Mouse (Mus musculus) T-cell, adult 2 months (primary cell): ENCODE results near the gene Ralgps1.
"Not testable (repeated sequence)": the region's sequence is repeated elsewhere in the genome, so short reads cannot be mapped to it uniquely, and the experiment has no call there.

Experiments
- DNase-seq: peaks from one replicate; pipeline ENCODE4 v3.0.0; 2022; ENCODE audit warnings: low spot score

Gene Ralgps1

GRCm38 (mm10) chr2:33211263-33211662 lies 160.0 kb downstream of the Ralgps1 start:
- DNase-seq: not testable (repeated sequence)

GRCm38 (mm10) chr2:33210841-33211240 lies 160.4 kb downstream of the Ralgps1 start:
- DNase-seq: no peak

- no peak for DNase-seq
Observed at GRCm38 (mm10) chr2:33208134-33208533, 163.2 kb downstream of the Ralgps1 start.

- DNase-seq: no peak
Observed at GRCm38 (mm10) chr2:33207069-33207468, 164.2 kb downstream of the Ralgps1 start.

DNA sequence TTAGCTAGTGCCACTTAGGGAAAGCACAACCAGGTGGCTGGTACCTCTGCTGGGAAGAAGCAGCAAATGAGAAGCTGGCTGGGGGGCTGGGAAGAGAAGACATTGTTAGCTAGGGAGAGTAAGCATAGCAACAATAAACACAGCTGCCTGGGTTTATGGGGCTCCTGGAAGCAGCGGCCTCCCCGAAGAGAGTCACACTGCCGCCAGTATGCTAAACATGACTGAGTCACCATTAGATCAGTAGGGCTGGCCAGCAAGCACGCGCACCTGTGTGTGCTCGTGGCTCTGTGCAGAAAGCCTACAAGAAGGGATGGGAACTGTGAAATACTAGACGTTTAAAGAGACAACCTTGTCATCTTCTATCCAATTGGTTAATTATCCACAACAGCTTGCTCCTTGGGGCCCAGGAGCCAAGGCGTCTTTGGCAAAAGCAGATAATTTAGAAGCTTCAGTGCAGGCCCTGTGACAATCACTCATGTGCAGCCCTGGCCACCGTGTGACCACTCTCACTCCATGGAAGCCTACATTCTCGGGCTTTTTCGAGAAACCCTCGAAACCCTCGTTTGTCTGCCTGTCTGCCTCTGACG lies 165.3 kb downstream of the Ralgps1 start:
- DNase-seq: no peak

GRCm38 (mm10) chr2:33204980-33205379 lies 166.3 kb downstream of the Ralgps1 start:
- no peak for DNase-seq

GRCm38 (mm10) chr2:33203284-33203683 lies 168.0 kb downstream of the Ralgps1 start:
- DNase-seq: no peak

DNA sequence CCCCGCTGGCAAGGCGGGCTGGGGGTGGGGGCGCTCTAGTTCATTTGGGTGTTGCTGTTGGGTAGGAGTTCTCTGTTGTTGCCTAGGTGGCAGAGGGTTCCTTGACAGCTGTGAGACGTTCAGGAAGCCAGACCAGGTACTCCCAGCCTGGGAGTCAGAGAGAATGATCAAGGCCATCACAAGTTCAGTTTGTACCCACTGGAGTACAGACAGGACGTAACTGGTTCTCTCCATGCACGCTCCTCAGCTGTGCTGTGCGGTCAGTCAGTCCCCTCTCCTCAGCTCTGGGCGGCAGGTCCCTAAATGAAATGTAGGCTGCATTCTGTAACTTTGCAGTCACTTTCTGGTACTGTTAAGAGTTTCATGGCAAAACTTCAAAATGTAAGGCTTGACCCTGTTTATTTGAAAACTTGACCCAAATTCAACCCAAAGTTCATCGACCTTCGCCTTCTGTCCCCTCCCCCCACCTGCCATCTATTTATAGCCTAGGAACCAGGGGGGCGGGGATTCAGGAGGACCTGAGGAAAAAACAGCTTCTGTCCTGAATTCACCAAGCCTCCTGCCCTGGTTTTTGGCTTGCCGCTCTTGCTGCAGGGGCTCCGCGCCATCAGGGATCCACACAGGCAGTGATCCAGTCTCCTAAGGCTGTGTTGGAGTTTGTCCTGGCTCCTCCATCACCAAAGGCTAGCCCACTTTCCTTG lies 170.8 kb downstream of the Ralgps1 start:
- no peak for DNase-seq

GRCm38 (mm10) chr2:33189976-33190375 lies 181.3 kb downstream of the Ralgps1 start:
- DNase-seq: no peak

- DNase-seq: no peak
Observed at GRCm38 (mm10) chr2:33188925-33189670, 182.2 kb downstream of the Ralgps1 start.

DNA sequence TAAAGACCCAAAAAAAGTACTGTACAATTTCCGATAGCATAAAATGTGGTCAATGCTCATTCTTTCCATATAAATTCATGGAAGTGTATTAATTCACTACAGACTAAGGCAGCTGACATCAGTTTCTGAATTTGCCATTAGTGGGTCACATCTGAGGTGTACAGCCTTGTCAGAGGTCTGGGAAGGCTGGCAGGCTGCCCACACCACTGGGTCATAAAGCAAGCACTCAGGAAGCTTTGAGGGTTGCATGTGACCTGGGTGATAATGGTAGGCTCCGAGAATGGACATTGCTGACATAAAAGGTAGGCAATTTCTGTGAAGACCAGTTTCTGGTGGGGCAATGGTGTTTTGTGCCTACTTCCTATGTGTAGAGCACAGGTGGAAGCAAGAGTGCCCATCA lies 183.4 kb downstream of the Ralgps1 start:
- DNase-seq: no peak

DNA sequence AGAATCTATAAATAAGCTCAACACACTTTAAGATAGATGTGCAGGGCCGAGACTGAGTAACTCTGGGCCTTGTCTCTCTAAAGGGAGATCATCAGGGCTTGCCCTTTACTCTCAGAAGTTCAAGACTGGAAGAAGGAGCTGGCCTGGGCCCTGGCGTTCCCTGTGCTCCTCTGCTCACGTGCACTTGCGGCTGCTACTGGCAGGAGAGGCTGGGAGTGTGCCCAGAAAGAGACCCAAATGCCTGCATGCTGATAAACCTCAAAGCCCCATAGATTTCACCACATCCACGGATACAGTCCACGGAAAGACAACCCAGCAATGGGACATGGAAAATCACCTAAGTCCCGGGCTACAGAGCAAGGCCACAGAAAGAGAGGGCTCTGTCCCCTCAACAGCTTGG lies 184.8 kb downstream of the Ralgps1 start:
- no peak for DNase-seq

- DNase-seq: no peak
Observed at GRCm38 (mm10) chr2:33185258-33185657, 186.0 kb downstream of the Ralgps1 start.

GRCm38 (mm10) chr2:33184641-33185040 lies 186.6 kb downstream of the Ralgps1 start:
- DNase-seq: no peak

GRCm38 (mm10) chr2:33183321-33183720 lies 188.0 kb downstream of the Ralgps1 start:
- no peak for DNase-seq

DNA sequence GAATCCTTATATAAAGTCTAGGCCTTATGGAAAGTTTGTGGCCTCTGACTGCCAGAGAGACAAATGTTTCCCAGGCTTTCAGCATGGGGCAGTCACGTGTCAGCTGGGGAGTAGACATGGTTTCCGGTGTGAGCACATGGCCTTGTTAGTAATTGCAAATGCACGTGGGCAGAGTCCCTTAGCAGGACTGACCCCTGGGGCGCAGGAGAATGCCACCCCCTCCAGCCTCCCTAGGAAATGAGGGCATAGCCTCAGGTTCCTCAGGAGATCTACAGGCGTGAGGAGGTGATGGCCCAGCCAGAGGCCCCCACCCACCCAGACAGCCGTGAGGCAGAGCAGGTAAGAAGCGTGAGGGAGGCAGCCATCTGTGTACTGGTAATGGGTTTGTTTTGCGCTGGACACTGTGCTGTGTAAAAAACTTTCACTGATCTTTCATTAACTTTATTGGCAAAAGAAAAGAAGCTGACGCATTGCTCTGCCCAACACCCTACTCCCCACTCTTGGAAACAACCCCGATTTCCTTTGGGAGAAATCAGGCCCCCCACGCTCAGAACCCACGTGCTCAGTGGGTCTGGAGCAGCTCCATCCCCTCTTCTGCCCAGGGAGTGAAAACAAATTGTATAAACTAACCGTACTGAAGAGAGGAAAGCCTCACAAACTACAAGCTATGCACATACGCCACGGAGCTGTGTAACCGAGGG lies 191.2 kb downstream of the Ralgps1 start:
- no peak for DNase-seq

- DNase-seq: no peak
Observed at GRCm38 (mm10) chr2:33179171-33179929, 191.9 kb downstream of the Ralgps1 start.

DNA sequence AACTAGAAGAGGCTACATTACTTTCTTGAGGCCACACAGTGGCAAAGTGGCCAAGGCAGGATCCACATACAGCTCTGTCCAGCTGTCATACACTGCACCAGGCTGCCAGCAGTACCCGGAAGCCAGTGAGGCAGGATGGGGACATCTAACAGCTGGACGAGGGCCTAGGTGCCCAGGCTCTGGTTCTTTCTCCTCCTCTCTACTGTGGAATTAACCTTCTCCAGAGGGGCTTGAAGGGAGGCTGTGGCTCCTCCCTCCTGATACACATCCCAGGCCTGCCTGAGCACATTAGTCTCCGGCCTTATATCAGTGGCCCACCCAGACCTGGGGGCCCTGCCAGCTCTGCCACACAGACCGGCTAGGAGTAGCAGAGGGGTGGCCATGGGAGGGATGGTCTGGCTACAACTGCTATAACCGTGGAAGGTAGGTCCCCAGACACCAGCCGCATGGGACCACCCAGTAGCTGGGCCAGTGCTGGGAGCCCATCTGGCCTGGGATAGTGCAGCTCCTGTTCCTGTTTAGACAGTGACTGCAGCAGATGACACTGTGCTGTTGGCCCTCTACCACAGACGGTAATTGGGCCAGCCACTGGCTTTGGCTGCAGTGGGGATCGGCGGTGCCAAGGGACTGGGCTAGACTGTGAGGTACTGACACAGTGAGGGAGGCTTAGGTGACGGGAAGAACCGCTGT lies 192.9 kb downstream of the Ralgps1 start:
- DNase-seq: no peak

GRCm38 (mm10) chr2:33177443-33178242 lies 193.6 kb downstream of the Ralgps1 start:
- DNase-seq: no peak

GRCm38 (mm10) chr2:33176921-33177320 lies 194.4 kb downstream of the Ralgps1 start:
- DNase-seq: no peak
